Mouse (Mus musculus) erythroblast, adult 5-6 weeks (primary cell): Measurements from ENCODE around the gene Pla2g10. TPM values are rescaled to one million over a fixed set of nuclear protein-coding genes. Genes with fewer than 3 reads are reported as not detected.

Experiments used
- total RNA-seq, 2 experiments: library from RNA; stranded (forward) in 1 of 2; stranded (reverse) in 1 of 2; fragments of 150-400 nt in 1 of 2; fragments of 200-764, 138-1000 nt in 1 of 2; gene quantifications; 2 replicates each; pipeline versions ENCODE4 v1.2.3 to v1.2.4; 2015 to 2017; ENCODE audit warnings: low replicate concordance in 2 of 2

Gene Pla2g10
- total RNA-seq, 2 experiments from 2014 or later: not detected

Other genes starting within 250 kb of the Pla2g10 start
- 2.9 and 3.1 TPM in 2 replicates for gene Parn, start 62.8 kb downstream of the Pla2g10 start, total RNA-seq (2015; ENCODE audit: low replicate concordance)
- 8.5 and 8.7 TPM in 2 replicates for gene Parn, start 62.8 kb downstream of the Pla2g10 start, total RNA-seq (2017; ENCODE audit: low replicate concordance)
- gene Bfar, start 59.1 kb downstream of the Pla2g10 start, total RNA-seq (2015; ENCODE audit: low replicate concordance): 10.4 and 12.5 TPM in 2 replicates
- gene Bfar, start 59.1 kb downstream of the Pla2g10 start, total RNA-seq (2017; ENCODE audit: low replicate concordance): 9.8 and 10.6 TPM in 2 replicates
- gene 3110001I22Rik, start 59.1 kb downstream of the Pla2g10 start, total RNA-seq (2015; ENCODE audit: low replicate concordance): 1.5 and 3.6 TPM in 2 replicates
- gene 3110001I22Rik, start 59.1 kb downstream of the Pla2g10 start, total RNA-seq (2017; ENCODE audit: low replicate concordance): 6.0 and 6.3 TPM in 2 replicates
- gene Rrn3, start 49.7 kb upstream of the Pla2g10 start, total RNA-seq (2015; ENCODE audit: low replicate concordance): 6.3 and 8.5 TPM in 2 replicates
- gene Rrn3, start 49.7 kb upstream of the Pla2g10 start, total RNA-seq (2017; ENCODE audit: low replicate concordance): 7.2 and 9.3 TPM in 2 replicates
- gene Ntan1, start 87.9 kb upstream of the Pla2g10 start, total RNA-seq (2015; ENCODE audit: low replicate concordance): 23.4 and 23.8 TPM in 2 replicates
- gene Ntan1, start 87.9 kb upstream of the Pla2g10 start, total RNA-seq (2017; ENCODE audit: low replicate concordance): 6.3 and 18.1 TPM in 2 replicates
- gene Pdxdc1, start 172.1 kb upstream of the Pla2g10 start, total RNA-seq (2015; ENCODE audit: low replicate concordance): 11.7 and 13.8 TPM in 2 replicates
- gene Pdxdc1, start 172.1 kb upstream of the Pla2g10 start, total RNA-seq (2017; ENCODE audit: low replicate concordance): 20.0 and 21.2 TPM in 2 replicates
- gene Mpv17l, start 172.2 kb upstream of the Pla2g10 start, total RNA-seq (2015; ENCODE audit: low replicate concordance): 1.9 and 3.8 TPM in 2 replicates
- 0.56 and 0.60 TPM in 2 replicates for gene Mpv17l, start 172.2 kb upstream of the Pla2g10 start, total RNA-seq (2017; ENCODE audit: low replicate concordance)